Mouse (Mus musculus) heart, postnatal 0 days (tissue): Measurements from ENCODE around the gene Fign.

ENCODE experiments used
- CTCF ChIP-seq: IDR thresholded peaks from 2 replicates; pipeline ENCODE4 v1.5.1; 2016; ENCODE audit warnings: antibody characterized with exemption, control low read depth, low read depth
- EP300 ChIP-seq: IDR thresholded peaks from 2 replicates; pipeline ENCODE4 v1.6.1; 2016; ENCODE audit warnings: antibody characterized with exemption, low read depth

- TF ChIP-seq CTCF (no peak), EP300 (no peak)
Measured at GRCm38 (mm10) chr2:64048142-64048541, 49.7 kb downstream of the Fign start.
